Mouse (Mus musculus) forebrain, postnatal 0 days (tissue): Measurements from ENCODE around the gene Fance. TPM values are rescaled to one million over a fixed set of nuclear protein-coding genes. Genes with fewer than 3 reads are reported as not detected.
"Not testable (repeated sequence)": the region's sequence is repeated elsewhere in the genome, so short reads cannot be mapped to it uniquely, and the experiment has no call there.

Source experiments
- ATAC-seq: fragments of 200-750 bp; cut with Nextera tagmentation; 2 replicates; pipeline ENCODE4 v1.8.0; 2017; ENCODE audit warnings: mild to moderate bottlenecking, moderate library complexity
- DNase-seq: peaks from one replicate; pipeline ENCODE4 v3.0.0-alpha.2; 2015
- H3K27ac ChIP-seq: fragments of 300-500 bp; sonication (generic); 2 replicates; pipeline ENCODE4 v1.5.1; 2014; ENCODE audit warnings: low read depth, mild to moderate bottlenecking, antibody characterized with exemption, low read length, moderate library complexity, mixed read lengths
- H3K27me3 ChIP-seq: fragments of 300-500 bp; sonication (generic); 2 replicates; pipeline ENCODE4 v1.6.1; 2014; ENCODE audit warnings: mild to moderate bottlenecking, low read length, mixed read lengths; ENCODE audit not compliant: insufficient read depth
- H3K36me3 ChIP-seq: fragments of 300-500 bp; sonication (generic); 2 replicates; pipeline ENCODE4 v1.6.1; 2014; ENCODE audit warnings: mild to moderate bottlenecking, moderate library complexity; ENCODE audit not compliant: insufficient read depth
- H3K4me1 ChIP-seq: fragments of 300-500 bp; sonication (generic); 2 replicates; pipeline ENCODE4 v1.6.1; 2014; ENCODE audit warnings: antibody characterized with exemption; ENCODE audit not compliant: insufficient read depth
- H3K4me2 ChIP-seq: fragments of 300-500 bp; sonication (generic); 2 replicates; pipeline ENCODE4 v1.6.1; 2014; ENCODE audit warnings: low read depth, mild to moderate bottlenecking, moderate library complexity
- H3K4me3 ChIP-seq: fragments of 300-500 bp; sonication (generic); 2 replicates; pipeline ENCODE4 v1.5.1; 2014; ENCODE audit warnings: low read depth, low read length, mixed read lengths
- H3K9ac ChIP-seq: fragments of 300-500 bp; sonication (generic); 2 replicates; pipeline ENCODE4 v1.6.1; 2014; ENCODE audit warnings: mild to moderate bottlenecking
- H3K9me3 ChIP-seq: fragments of 300-500 bp; sonication (generic); 2 replicates; pipeline ENCODE4 v1.6.1; 2016; ENCODE audit warnings: low read length
- CTCF ChIP-seq: sonication (generic); IDR thresholded peaks from 2 replicates; pipeline ENCODE4 v1.5.1; 2016; ENCODE audit warnings: antibody characterized with exemption, control low read depth, low read depth
- WGBS: fragments of 180-500 bp; shearing (Covaris S2); extraction: QIAGEN DNeasy Blood & Tissue Kit; methylation state at CpG from one replicate; pipeline ENCODE4 v1.1.7; 2014; 5-methylcytosine and 5-hydroxymethylcytosine counted together
- polyA plus RNA-seq: library from polyadenylated mRNA; unstranded; fragments of >200 nt; fragmentation: Nextera tagmentation; extraction: Ambion mirVana; gene quantifications from 2 replicates; pipeline ENCODE4 v1.2.1, GENCODE M21; 2015
- total RNA-seq: library from RNA; depleted of rRNA; stranded (reverse); fragments of >200 nt; gene quantifications from 2 replicates; pipeline ENCODE4 v1.2.3, GENCODE M21; 2014

Gene Fance
- total and polyA plus RNA-seq, 2 experiments from 2014 or later, result 31.2 to 35.2 TPM

GRCm38 (mm10) chr17:28324416-28324815, 11.1 kb downstream of the Fance start:
- H3K4me1 ChIP-seq, result not testable (repeated sequence)
- 92% methylated on average over 7 of the region's 7 CpGs for WGBS

DNA sequence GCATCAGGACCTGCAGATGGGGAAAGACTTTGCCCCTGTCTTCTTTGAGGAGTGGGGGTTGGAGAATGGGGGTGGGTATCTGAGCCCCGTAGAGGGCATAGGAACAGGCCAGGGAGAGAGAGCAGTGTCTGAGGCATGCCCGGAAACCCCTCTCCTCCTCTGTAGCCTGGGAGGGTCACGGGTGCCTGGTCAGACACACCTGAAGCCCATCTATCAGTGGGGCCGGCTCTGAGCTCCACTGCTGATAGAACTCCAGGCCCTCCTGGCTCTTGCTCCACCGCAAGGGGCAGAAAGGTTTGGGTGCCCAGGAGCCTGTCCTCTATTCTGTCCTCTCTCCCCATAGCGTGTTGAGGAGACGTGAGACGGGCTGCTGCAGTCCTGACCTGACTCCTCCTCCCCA, 12.4 kb downstream of the Fance start:
- no peak overlapping the region for H3K9ac ChIP-seq
- H3K27me3 ChIP-seq, result no peaks in the 10 kb centered on the region
- DNase-seq, result no peak
- H3K4me2 ChIP-seq, result no peak overlapping the region
- H3K9me3 ChIP-seq, result no peaks in the 10 kb centered on the region
- WGBS, result 97% methylated on average over 8 of the region's 8 CpGs
- no peak for TF ChIP-seq CTCF
- no peak overlapping the region for H3K4me3 ChIP-seq
- peaks cover 24% of the 10 kb centered on the region for H3K36me3 ChIP-seq
- no peak overlapping the region for H3K27ac ChIP-seq
- no peak for ATAC-seq
- peaks cover 14% of the 10 kb centered on the region for H3K4me1 ChIP-seq

More at GRCm38 (mm10) chr17:28324416-28324815, 11.1 kb downstream of the Fance start:
- not testable (repeated sequence) for H3K27ac ChIP-seq, H3K4me3 ChIP-seq, H3K4me2 ChIP-seq, H3K9me3 ChIP-seq, ATAC-seq, DNase-seq, H3K9ac ChIP-seq, H3K27me3 ChIP-seq
- TF ChIP-seq CTCF, result 0 out of 2 replicates have a peak, but pooled peaks have one; percentile 28
- peaks cover 16% of the 10 kb centered on the region for H3K36me3 ChIP-seq

DNA sequence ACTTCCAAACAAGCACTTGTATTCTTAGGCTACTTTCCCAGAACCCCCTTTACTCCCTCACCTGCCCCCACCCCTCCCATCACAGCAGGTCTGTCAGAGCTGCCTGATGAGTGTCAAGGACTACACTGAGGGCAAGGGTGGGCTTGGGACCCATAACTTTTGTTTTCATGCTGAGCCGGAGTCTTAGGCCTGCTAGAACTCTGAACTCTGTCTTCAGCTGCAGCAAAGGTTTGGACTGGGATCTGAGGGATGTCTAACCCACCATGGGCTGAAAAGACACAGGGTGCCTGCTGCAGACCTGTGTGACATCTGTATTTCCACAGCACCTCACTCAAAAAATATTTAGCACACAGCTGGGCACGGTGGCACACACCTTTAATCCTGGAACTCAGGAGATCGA, 13.6 kb downstream of the Fance start:
- WGBS, result 85% methylated on average over 3 of the region's 3 CpGs
- peaks cover 25% of the 10 kb centered on the region for H3K36me3 ChIP-seq
- no peak for DNase-seq
- no peak overlapping the region for H3K4me3 ChIP-seq
- H3K27ac ChIP-seq, result no peak overlapping the region
- no peak overlapping the region for H3K4me2 ChIP-seq
- no peak overlapping the region for H3K9ac ChIP-seq
- H3K9me3 ChIP-seq, result no peaks in the 10 kb centered on the region
- H3K27me3 ChIP-seq, result no peaks in the 10 kb centered on the region
- no peak for ATAC-seq
- peaks cover 14% of the 10 kb centered on the region for H3K4me1 ChIP-seq
- TF ChIP-seq CTCF, result no peak

- peak overlapping the region; percentile 79 for H3K4me2 ChIP-seq
- DNase-seq (peak; percentile 45), ATAC-seq (peak; percentile 33)
- H3K4me1 ChIP-seq, result peaks cover 14% of the 10 kb centered on the region
- peak overlapping the region; percentile 93 for H3K9ac ChIP-seq
- peak overlapping the region; percentile 95 for H3K27ac ChIP-seq
- H3K27me3 ChIP-seq, result no peaks in the 10 kb centered on the region
- no peak for TF ChIP-seq CTCF
- 12% methylated on average over 22 of the region's 22 CpGs for WGBS
- no peaks in the 10 kb centered on the region for H3K9me3 ChIP-seq
- H3K4me3 ChIP-seq, result peak overlapping the region; percentile 59
- H3K36me3 ChIP-seq, result peaks cover 18% of the 10 kb centered on the region
Measured at GRCm38 (mm10) chr17:28327673-28328325, 14.5 kb downstream of the Fance start.

DNA sequence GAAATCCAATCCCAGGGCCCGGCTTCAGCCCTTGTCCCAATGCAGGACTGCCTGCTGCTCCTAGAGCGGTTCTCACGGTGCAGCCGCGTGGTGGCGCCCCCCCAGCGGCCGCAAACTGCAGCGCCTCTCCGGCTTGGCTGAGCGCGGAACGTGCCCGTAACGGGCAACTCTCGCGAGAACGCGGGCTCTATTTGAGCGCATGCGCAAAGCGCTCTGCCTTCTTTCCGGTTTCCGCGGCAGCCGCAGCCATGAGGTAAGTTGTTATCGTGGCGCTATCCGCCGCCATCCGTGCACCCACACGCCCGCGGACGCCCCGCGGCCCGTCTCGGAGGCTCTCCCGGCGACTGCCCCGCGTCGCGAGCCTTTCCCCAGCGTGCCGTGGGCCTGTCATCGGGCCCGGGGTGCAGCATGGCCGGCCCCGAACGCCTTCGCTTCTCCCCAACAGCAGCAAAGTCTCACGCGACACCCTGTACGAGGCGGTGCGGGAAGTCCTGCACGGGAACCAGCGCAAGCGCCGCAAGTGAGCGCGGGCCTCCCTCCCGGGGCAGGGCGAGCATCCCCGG, 15.1 kb downstream of the Fance start, which contains the start of gene Rpl10a:
Gene Rpl10a (plus strand): TSS at position 106 of the 563 bp plus-strand sequence.
- H3K4me1 ChIP-seq, result peaks cover 14% of the 10 kb centered on the region
- peak; percentile 95 for ATAC-seq
- DNase-seq, result peak; percentile 99
- peak within 1 kb of the TSS; percentile 95 for H3K27ac ChIP-seq
- no peaks in the 10 kb centered on the region for H3K27me3 ChIP-seq
- peak; percentile 92 for TF ChIP-seq CTCF
- peak within 1 kb of the TSS; percentile 93 for H3K9ac ChIP-seq
- peak within 1 kb of the TSS; percentile 79 for H3K4me2 ChIP-seq
- peaks cover 18% of the 10 kb centered on the region for H3K36me3 ChIP-seq
- no peaks in the 10 kb centered on the region for H3K9me3 ChIP-seq
- peak within 1 kb of the TSS; percentile 59 for H3K4me3 ChIP-seq
- 3% methylated on average over 67 of the region's 67 CpGs for WGBS

DNA sequence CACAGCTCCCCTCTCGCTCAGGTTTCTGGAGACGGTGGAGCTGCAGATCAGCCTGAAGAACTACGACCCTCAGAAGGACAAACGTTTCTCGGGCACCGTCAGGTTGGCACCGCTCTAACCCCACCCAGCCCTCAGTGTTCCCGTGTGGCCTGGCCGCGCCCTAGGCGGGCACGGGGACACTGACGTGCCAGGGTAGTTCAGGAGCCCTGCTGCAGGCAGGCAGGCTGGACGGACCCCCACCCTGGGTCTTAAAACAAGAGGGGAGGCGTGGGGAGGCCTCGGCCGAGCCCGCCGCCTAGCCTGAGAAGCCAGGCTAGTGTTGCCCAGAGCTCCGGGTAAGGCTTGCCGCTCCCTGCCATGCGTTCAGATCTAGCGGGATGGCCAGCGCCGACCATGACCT, 15.6 kb downstream of the Fance start:
- peak overlapping the region; percentile 59 for H3K4me3 ChIP-seq
- ATAC-seq (no peak), DNase-seq (no peak)
- peak overlapping the region; percentile 93 for H3K9ac ChIP-seq
- H3K4me2 ChIP-seq, result peak overlapping the region; percentile 79
- H3K4me1 ChIP-seq, result peaks cover 14% of the 10 kb centered on the region
- TF ChIP-seq CTCF, result no peak
- WGBS, result 1% methylated on average over 25 of the region's 25 CpGs
- no peaks in the 10 kb centered on the region for H3K9me3 ChIP-seq
- peak overlapping the region; percentile 95 for H3K27ac ChIP-seq
- peaks cover 18% of the 10 kb centered on the region for H3K36me3 ChIP-seq
- no peaks in the 10 kb centered on the region for H3K27me3 ChIP-seq

DNA sequence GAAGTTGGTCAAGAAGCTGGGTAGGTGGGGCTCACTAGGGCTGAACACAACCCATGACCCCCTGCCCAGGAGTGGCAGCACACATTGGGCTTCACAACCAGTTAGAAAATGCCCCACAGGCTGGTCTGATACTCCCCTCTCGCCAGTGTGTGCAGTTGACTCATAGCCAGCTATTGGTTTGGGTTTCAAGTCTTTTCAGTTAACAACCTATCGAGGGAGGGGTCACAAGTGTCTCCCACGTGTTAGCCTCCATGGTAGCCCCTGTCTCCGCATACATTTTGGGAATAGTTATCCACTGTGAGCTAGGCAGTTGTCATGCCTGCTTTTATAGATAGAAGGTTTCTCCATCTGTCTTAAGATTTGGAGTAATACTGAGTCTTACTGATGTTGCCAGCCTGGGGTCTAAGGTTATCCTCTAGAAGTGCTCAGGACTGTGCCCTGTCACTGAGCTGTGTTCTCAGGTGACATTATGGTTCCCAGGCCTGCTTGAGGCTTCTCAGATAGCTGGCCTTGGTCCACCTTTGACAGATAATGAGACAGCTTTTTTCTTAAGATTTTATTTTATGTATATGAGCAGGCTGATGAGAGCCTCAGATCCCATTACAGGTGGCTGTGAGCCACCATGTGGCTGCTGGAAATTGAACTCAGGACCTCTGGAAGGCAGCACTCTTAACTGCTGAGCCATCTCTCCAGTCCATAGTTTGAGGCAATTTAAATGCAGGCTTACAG, 16.3 kb downstream of the Fance start:
- no peak for TF ChIP-seq CTCF
- peak overlapping the region; percentile 59 for H3K4me3 ChIP-seq
- no peaks in the 10 kb centered on the region for H3K27me3 ChIP-seq
- peak overlapping the region; percentile 93 for H3K9ac ChIP-seq
- H3K4me1 ChIP-seq, result peaks cover 14% of the 10 kb centered on the region
- H3K36me3 ChIP-seq, result peaks cover 18% of the 10 kb centered on the region
- ATAC-seq (no peak), DNase-seq (no peak)
- H3K27ac ChIP-seq, result peak overlapping the region; percentile 95
- 9% methylated on average over 4 of the region's 4 CpGs for WGBS
- H3K9me3 ChIP-seq, result no peaks in the 10 kb centered on the region
- peak overlapping the region; percentile 79 for H3K4me2 ChIP-seq
